Comparison of ENCODE assay signal across 30 mouse cellular contexts in the genomic region with DNA sequence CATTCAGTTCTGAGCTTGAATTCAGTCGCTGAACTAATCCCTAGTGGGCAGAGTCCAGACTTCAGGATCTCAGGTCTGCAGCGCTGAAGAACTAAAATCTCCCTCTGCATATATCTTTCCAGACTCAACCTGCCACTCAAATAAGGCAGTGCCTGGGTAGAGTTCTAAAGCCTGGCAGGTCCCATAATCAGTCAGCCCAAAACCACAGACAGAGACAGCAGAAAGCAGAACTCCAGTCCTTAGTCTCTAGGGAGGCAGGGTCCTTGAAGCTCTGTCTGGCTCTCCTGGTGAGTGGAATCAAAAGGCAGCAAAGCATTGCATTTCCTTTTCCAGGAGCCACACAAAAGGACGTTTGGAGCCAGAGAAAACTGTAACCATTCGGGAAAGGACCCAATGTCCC. TPM values are rescaled to one million over a fixed set of nuclear protein-coding genes. Genes with fewer than 3 reads are reported as not detected.
DNase-seq lines count a peak whose midpoint lies in the region; ATAC-seq and TF ChIP-seq lines count a peak whose summit lies in the region.
"Had no signal": no experiment of that assay in that cellular context is flagged by ENCODE, and none has a peak within 500 bp of the region (broad histone marks: within the 10 kb centered on the region; RNA-seq: fewer than 3 reads in every experiment).

No protein-coding gene starts in this region.

- no peak for TF ChIP-seq POLR2A in MEL (IDR thresholded peaks at IDR 0.05; ENCODE audit: control insufficient read depth in 1 of 2, insufficient read depth in 1 of 2, low read depth in 1 of 2, low read length in 2 of 2, poor library complexity in 1 of 2)

- 21% methylated on average over 4 of the region's 4 CpGs for WGBS in hindbrain, postnatal 0 days
- 21% methylated on average over 4 of the region's 4 CpGs for WGBS in hindbrain, embryonic 16.5 days
- 13% methylated on average over 4 of the region's 4 CpGs for WGBS in neural tube, embryonic 13.5 days

- no peak for ATAC-seq in hindbrain, postnatal 0 days
- ATAC-seq in hindbrain, embryonic 16.5 days, result no peak
- 0 out of 2 replicates have a peak, but pooled peaks have one; percentile 48 for ATAC-seq in granulocyte monocyte progenitor cell, adult 5-6 weeks (replicated peaks; ENCODE audit: poor library complexity, severe bottlenecking)
- no peak for ATAC-seq in neural tube, embryonic 13.5 days (ENCODE audit: low read depth)

- no peaks in the 10 kb centered on the region for H3K36me3 ChIP-seq in hindbrain, postnatal 0 days (ENCODE audit: insufficient read depth, low read length)
- H3K36me3 ChIP-seq in hindbrain, embryonic 16.5 days (ENCODE audit: control insufficient read depth, insufficient read depth, low read length), result no peaks in the 10 kb centered on the region
- H3K36me3 ChIP-seq in MEL (ENCODE audit: control insufficient read depth in 1 of 2, insufficient read depth in 2 of 2, low read length in 2 of 2), result peaks cover 0 to 12% of the 10 kb centered on the region in 2 experiments; a peak in 2 of 4 replicates
- H3K36me3 ChIP-seq in neural tube, embryonic 13.5 days, result no peaks in the 10 kb centered on the region
- H3K36me3 ChIP-seq: forebrain, embryonic 12.5 days; heart, embryonic 15.5 days; limb, embryonic 10.5 days; limb, embryonic 15.5 days; liver, embryonic 13.5 days; midbrain, embryonic 12.5 days had no signal

- intact Hi-C loops in gastrocnemius, postnatal 14 days (cut with DNase I; ENCODE audit: low total_unique reads), result no loop called here

- no peak overlapping the region for H3K9ac ChIP-seq in hindbrain, postnatal 0 days (replicated peaks; ENCODE audit: low read length)
- H3K9ac ChIP-seq in hindbrain, embryonic 16.5 days (ENCODE audit: low read depth, low read length), result no peak overlapping the region
- no peak overlapping the region for H3K9ac ChIP-seq in MEL (ENCODE audit: control insufficient read depth, low read depth, low read length, poor library complexity, severe bottlenecking)
- H3K9ac ChIP-seq in neural tube, embryonic 13.5 days, result no peak overlapping the region
- H3K9ac ChIP-seq: forebrain, embryonic 12.5 days; heart, embryonic 15.5 days; hindbrain, embryonic 14.5 days; limb, embryonic 15.5 days; liver, embryonic 13.5 days; midbrain, embryonic 12.5 days had no signal

- no peak overlapping the region for H3K27ac ChIP-seq in hindbrain, postnatal 0 days
- no peak overlapping the region for H3K27ac ChIP-seq in hindbrain, embryonic 16.5 days (ENCODE audit: low read depth, low read length)
- H3K27ac ChIP-seq in MEL (ENCODE audit: control insufficient read depth, low read depth, low read length), result no peak overlapping the region
- H3K27ac ChIP-seq in neural tube, embryonic 13.5 days (replicated peaks), result no peak overlapping the region
- H3K27ac ChIP-seq: forebrain, embryonic 12.5 days; heart, embryonic 15.5 days; hindbrain, embryonic 14.5 days; limb, embryonic 10.5 days; limb, embryonic 15.5 days; liver, embryonic 13.5 days; macrophage; midbrain, embryonic 12.5 days had no signal

- H3K79me2 ChIP-seq in MEL (ENCODE audit: control insufficient read depth, insufficient read depth, low read length, poor library complexity), result no peaks in the 10 kb centered on the region

- H3K9me3 ChIP-seq in hindbrain, postnatal 0 days (ENCODE audit: low read length), result no peaks in the 10 kb centered on the region
- no peaks in the 10 kb centered on the region for H3K9me3 ChIP-seq in hindbrain, embryonic 16.5 days (ENCODE audit: control insufficient read depth, low read length)
- H3K9me3 ChIP-seq in MEL (replicated peaks; ENCODE audit: insufficient read depth, low read length), result no peaks in the 10 kb centered on the region
- no peaks in the 10 kb centered on the region for H3K9me3 ChIP-seq in neural tube, embryonic 13.5 days
- H3K9me3 ChIP-seq: forebrain, embryonic 12.5 days; heart, embryonic 15.5 days; limb, embryonic 10.5 days; limb, embryonic 15.5 days; liver, embryonic 13.5 days; midbrain, embryonic 12.5 days had no signal

- H3K4me3 ChIP-seq in hindbrain, postnatal 0 days (ENCODE audit: low read length), result no peak overlapping the region
- no peak overlapping the region for H3K4me3 ChIP-seq in hindbrain, embryonic 16.5 days (ENCODE audit: low read length)
- H3K4me3 ChIP-seq in MEL (ENCODE audit: control insufficient read depth in 1 of 2, insufficient read depth in 1 of 2, low read depth in 2 of 2, low read length in 2 of 2), result no peak overlapping the region
- H3K4me3 ChIP-seq in neural tube, embryonic 13.5 days, result no peak overlapping the region
- H3K4me3 ChIP-seq: erythroblast, embryonic 14.5 days; forebrain, embryonic 12.5 days; heart, embryonic 15.5 days; limb, embryonic 10.5 days; limb, embryonic 15.5 days; liver, embryonic 13.5 days; midbrain, embryonic 12.5 days; myocyte had no signal

- TF ChIP-seq EP300 in MEL (IDR thresholded peaks at IDR 0.05; ENCODE audit: low read depth in 1 of 2, low read length in 2 of 2), result peak in 1 of 2 experiments; percentile 33; a peak in 1 of 4 replicates

- H3K4me2 ChIP-seq in hindbrain, postnatal 0 days (ENCODE audit: low read depth, low read length), result 0 out of 2 replicates have a peak overlapping the region, but pooled peaks have one; percentile 16
- H3K4me2 ChIP-seq in hindbrain, embryonic 16.5 days (ENCODE audit: low read length), result no peak overlapping the region
- H3K4me2 ChIP-seq in neural tube, embryonic 13.5 days, result peak overlapping the region; percentile 93; the same call in 1 of the 2 replicates
- H3K4me2 ChIP-seq: forebrain, embryonic 12.5 days; heart, embryonic 15.5 days; hindbrain, embryonic 14.5 days; limb, embryonic 15.5 days; liver, embryonic 13.5 days; midbrain, embryonic 12.5 days had no signal

- DNase-seq in hindbrain, postnatal 0 days (ENCODE audit: low spot score), result no peak
- DNase-seq in MEL (ENCODE audit: low read depth, low spot score), result peak; percentile 76
- DNase-seq in gastrocnemius, postnatal 14 days, result no peak
- DNase-seq in urinary bladder, postnatal 4 days (ENCODE audit: low spot score in 2 of 2), result no peak
- DNase-seq: adrenal gland, postnatal 36 days; B cell, adult 2 months; cerebellum, adult 18-20 months; cerebellum, postnatal 10 days; gastrocnemius, postnatal 36 days; kidney, adult 18-20 months; kidney, postnatal 10 days; layer of hippocampus, postnatal 36 days; liver, embryonic 13.5 days; lung, adult 2 months; lung, postnatal 10 days; right cerebral cortex, adult 18-20 months; spleen, adult 18-20 months; thymus, postnatal 25 days had no signal

- TF ChIP-seq RAD21 in MEL (IDR thresholded peaks at IDR 0.05; ENCODE audit: low read depth, low read length), result no peak

- TF ChIP-seq CTCF in hindbrain, postnatal 0 days (IDR thresholded peaks at IDR 0.05; ENCODE audit: low read depth), result no peak
- TF ChIP-seq CTCF in MEL (IDR thresholded peaks at IDR 0.05 in 2 of 3, conservative IDR thresholded peaks at IDR 0.05 in 1 of 3; ENCODE audit: control insufficient read depth in 1 of 3, insufficient read depth in 1 of 3, low read depth in 2 of 3, low read length in 3 of 3, poor library complexity in 1 of 3, severe bottlenecking in 1 of 3), result no peak

- H3K4me1 ChIP-seq in hindbrain, postnatal 0 days (ENCODE audit: insufficient read depth, low read length), result peaks cover 4% of the 10 kb centered on the region; the same call in 1 of the 2 replicates
- peaks cover 8% of the 10 kb centered on the region for H3K4me1 ChIP-seq in hindbrain, embryonic 16.5 days (ENCODE audit: control insufficient read depth, insufficient read depth, low read depth, low read length)
- H3K4me1 ChIP-seq in MEL (ENCODE audit: control insufficient read depth in 1 of 2, insufficient read depth in 2 of 2, low read length in 2 of 2), result peaks cover 7 to 16% of the 10 kb centered on the region in 2 experiments
- H3K4me1 ChIP-seq in neural tube, embryonic 13.5 days (replicated peaks), result peaks cover 43% of the 10 kb centered on the region

- H3K27me3 ChIP-seq in hindbrain, postnatal 0 days (ENCODE audit: insufficient read depth, low read length), result no peaks in the 10 kb centered on the region
- H3K27me3 ChIP-seq in hindbrain, embryonic 16.5 days (replicated peaks; ENCODE audit: control insufficient read depth, insufficient read depth, low read length), result no peaks in the 10 kb centered on the region; the same call in 1 of the 2 replicates
- peaks cover 17 to 24% of the 10 kb centered on the region in 2 experiments for H3K27me3 ChIP-seq in MEL (ENCODE audit: control insufficient read depth in 1 of 2, insufficient read depth in 2 of 2, low read length in 2 of 2)
- H3K27me3 ChIP-seq in neural tube, embryonic 13.5 days, result peaks cover 29% of the 10 kb centered on the region

TF ChIP-seq in MEL, 35 proteins besides CTCF, POLR2A, EP300 and RAD21:
- TF ChIP-seq TCF12 (IDR thresholded peaks at IDR 0.05; ENCODE audit: low read depth, low read length) (no peak), POLR2AphosphoS2 (IDR thresholded peaks at IDR 0.05; ENCODE audit: low read length) (no peak), KAT2A (conservative IDR thresholded peaks at IDR 0.05; ENCODE audit: low read depth, low read length) (no peak), ETS1 (IDR thresholded peaks at IDR 0.05; ENCODE audit: low read depth, low read length) (no peak), USF1 (IDR thresholded peaks at IDR 0.05; ENCODE audit: low read depth, low read length) (no peak), NRF1 (IDR thresholded peaks at IDR 0.05; ENCODE audit: insufficient read depth, low read depth, low read length, poor library complexity, severe bottlenecking) (no peak), MYC (IDR thresholded peaks at IDR 0.05; ENCODE audit: low read depth, low read length) (no peak), MAZ (IDR thresholded peaks at IDR 0.05; ENCODE audit: low read depth, low read length) (no peak)
TF ChIP-seq in MEL: peak in this region for 0.

RNA-seq across cellular contexts. Expression of gene Scube2, which starts 1.9 kb away (rescaled TPM):
- total RNA-seq in hindbrain, postnatal 0 days (2014; rRNA removed), result 6.6 and 8.2 TPM in 2 replicates
- 3.7 and 4.1 TPM in 2 replicates for polyA plus RNA-seq in hindbrain, postnatal 0 days (2015; fragmentation: Nextera tagmentation; extraction: Ambion mirVana)
- 2.5 TPM in 2 replicates for polyA plus RNA-seq in hindbrain, embryonic 16.5 days (2015; fragmentation: Nextera tagmentation; extraction: Ambion mirVana)
- total RNA-seq in MEL (2012; rRNA removed), result 0.16 and 0.27 TPM in 2 replicates
- under 1 TPM in 1 of 2 experiments, not detected in 1; 0.67 TPM for polyA plus RNA-seq in MEL (2012; ENCODE audit: insufficient read depth in 1 of 2, insufficient read length in 2 of 2, low read depth in 1 of 2, low replicate concordance in 2 of 2, missing spikeins in 1 of 2)
- total RNA-seq in granulocyte monocyte progenitor cell, adult 5-6 weeks (2014; fragmentation: Nextera tagmentation), result not detected in 2 replicates
- total RNA-seq in granulocyte monocyte progenitor cell, adult 5-6 weeks (2017), result not detected in 2 replicates
- polyA plus RNA-seq in neural tube, embryonic 13.5 days (2015; fragmentation: Nextera tagmentation; extraction: Ambion mirVana), result 4.4 and 4.6 TPM in 2 replicates
- 1 to 10 TPM; 5.7 to 8.9 TPM for total RNA-seq in gastrocnemius, postnatal 14 days (2021)
- polyA plus RNA-seq: erythroblast, embryonic 14.5 days; macrophage; myocyte had no signal
